Mouse (Mus musculus): ENCODE results near the gene E330009J07Rik.

The E330009J07Rik gene

GRCm38 (mm10) chr6:40430251-40430650, 5.7 kb downstream of the E330009J07Rik start:
- DNase-seq (ENCODE audit: low read depth, low spot score) = no peak

GRCm38 (mm10) chr6:40429521-40429931, 6.4 kb downstream of the E330009J07Rik start:
- DNase-seq (ENCODE audit: low read depth, low spot score) = no peak

GRCm38 (mm10) chr6:40428696-40429095, 7.2 kb downstream of the E330009J07Rik start:
- no peak for DNase-seq (ENCODE audit: low read depth, low spot score)

GRCm38 (mm10) chr6:40427441-40427840, 8.5 kb downstream of the E330009J07Rik start:
- no peak for DNase-seq (ENCODE audit: low read depth, low spot score)

GRCm38 (mm10) chr6:40423774-40424173, 12.2 kb downstream of the E330009J07Rik start:
- no peak for DNase-seq (ENCODE audit: low read depth, low spot score)

DNA sequence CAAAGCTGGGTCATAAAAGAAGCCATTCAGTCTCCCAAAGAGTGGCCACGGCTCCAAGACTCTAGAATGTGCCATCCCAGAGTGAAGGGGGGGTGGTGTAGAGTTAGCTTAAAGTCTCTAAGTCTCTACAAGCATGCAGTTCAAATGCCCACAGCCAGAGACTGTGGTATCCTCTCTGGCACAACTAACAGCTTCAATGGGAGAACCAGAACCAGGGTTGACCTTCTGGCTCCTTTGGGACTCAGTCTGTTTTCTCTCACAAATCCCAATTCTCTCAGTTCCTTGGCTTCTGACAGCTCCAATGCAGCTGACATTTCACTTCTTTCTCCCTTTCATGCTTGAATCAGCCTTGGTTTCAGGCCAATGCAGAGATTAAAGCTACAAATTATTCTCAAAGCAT, 12.9 kb downstream of the E330009J07Rik start:
- DNase-seq (ENCODE audit: low read depth, low spot score) = no peak

GRCm38 (mm10) chr6:40421099-40421498, 14.8 kb downstream of the E330009J07Rik start:
- no peak for DNase-seq (ENCODE audit: low read depth, low spot score)

DNA sequence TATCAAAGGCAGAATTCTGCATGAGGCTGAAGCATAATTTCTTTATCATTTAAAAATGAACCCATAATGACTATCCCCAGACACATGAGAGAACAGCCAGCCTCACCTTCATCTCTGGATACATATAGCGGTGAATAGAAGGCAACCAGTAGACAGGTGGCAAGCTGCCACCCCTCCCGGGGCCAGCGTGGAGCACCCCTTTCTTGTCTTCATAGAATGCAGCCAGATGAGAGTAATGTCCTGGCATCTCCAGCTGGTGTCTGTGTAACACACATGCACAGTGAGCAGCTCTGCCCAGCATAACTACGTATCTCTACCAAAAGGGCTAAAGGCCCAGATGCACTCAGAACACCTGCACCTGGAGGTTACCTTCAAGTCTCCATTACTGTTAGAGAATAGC, 17.5 kb downstream of the E330009J07Rik start:
- no peak for DNase-seq (ENCODE audit: low read depth, low spot score)

DNA sequence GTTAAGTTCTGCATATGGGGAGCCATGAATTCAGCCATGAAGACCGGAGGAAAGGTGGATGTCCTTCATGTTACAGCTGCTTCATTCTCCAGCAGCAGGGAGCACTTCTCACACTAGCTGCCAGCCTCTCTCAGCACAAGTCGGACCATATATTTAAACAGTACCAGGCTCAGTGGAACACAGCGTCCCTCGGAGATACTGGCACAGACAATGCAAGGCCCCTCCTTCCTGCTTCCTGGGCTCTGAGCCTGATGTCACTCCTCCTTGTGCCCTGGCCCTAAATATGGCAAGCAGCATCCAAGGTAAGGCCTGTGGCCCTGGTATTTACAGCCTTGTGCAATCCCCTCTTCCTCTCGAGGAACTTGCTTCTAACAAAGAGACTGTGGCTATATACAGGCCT, 20.1 kb downstream of the E330009J07Rik start:
- DNase-seq (ENCODE audit: low read depth, low spot score) = no peak

DNA sequence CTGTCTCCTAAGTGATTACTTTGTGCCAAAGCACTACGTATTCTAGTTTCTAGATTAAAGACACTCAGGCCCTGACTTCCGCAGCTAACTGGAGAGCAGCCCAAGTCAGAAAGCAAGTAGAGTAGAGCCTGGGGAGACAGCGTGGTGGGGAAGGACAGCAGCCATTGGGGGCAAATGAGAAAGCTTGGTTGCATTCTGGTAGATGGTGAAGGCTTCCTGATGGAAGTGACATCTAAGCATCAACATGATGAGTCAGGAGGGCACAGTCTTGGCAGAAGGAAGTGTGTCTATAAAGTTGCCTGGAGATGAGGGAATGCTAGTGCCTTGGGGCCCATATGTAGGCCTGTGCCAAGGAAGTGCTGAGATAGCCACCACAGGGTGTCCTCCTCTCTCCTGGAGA, 22.4 kb downstream of the E330009J07Rik start:
- no peak for DNase-seq (ENCODE audit: low read depth, low spot score)

DNA sequence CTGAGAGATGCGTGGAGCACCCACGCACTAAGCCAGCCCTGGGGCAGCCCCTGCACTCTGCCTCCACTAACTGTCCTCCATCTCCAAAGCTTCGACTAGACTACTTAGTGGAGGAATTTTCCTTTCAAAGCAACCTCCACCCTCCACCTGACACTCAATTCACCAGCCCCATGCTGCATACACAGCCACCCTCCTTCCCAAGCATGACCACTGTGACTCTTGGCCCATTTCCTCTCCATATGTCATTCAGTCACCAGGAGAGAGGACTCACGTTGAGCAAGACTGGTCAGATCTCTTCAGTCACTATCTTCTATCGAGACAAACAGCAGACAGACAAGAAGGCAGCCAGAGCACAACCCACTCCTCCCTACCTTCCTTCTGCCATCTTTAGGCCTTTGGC, 22.9 kb downstream of the E330009J07Rik start:
- no peak for DNase-seq (ENCODE audit: low read depth, low spot score)

DNA sequence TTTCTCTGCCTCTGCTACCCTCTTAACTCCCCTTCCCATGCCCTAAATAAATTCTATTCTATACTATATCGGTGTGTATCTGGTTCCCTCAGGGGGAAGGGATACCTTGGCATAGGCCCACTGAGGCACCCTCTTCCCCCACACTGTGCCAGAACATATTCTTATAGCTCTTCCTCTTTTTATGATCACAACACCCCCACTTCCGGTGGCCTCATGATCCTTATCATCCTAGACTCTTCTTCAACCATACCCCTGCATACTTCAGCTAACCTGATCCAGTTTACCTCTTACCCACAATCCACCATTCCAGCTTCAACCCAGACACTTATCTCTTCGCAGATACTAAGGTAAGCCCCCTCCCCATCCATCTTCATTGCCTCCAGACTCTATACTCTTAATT, 24.9 kb downstream of the E330009J07Rik start:
- DNase-seq (ENCODE audit: low read depth, low spot score) = no peak

DNA sequence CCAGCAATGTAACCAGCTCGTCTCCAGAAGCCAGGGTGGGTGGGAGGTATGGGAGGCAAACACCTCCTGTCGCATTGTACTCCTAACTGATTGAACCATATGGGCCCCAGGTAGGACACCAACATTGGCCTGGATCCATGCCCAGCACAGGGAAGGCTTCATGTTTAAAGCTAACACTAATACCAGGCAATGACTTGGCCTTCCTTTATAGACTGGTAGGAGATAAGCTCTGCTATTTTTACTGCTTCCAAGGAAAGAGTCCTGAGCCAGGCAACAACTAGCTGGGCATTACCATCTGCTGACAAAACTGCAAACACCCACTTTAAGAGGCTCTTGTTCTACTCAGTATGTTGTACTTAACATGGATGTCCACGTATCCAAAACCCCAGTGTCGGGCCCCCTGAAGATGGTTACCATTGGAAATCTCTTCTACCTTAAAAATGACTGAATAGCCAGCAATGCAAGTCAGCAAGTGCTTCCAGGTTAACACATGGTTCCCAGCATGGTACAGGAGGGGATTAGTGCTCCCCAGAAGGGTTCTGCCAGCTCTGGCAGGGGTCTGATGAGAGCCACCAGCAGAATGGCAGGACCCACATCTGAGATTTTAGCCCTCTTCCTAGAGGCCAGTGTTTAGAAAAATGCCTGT, 32.2 kb downstream of the E330009J07Rik start:
- DNase-seq (ENCODE audit: low read depth, low spot score) = no peak

DNA sequence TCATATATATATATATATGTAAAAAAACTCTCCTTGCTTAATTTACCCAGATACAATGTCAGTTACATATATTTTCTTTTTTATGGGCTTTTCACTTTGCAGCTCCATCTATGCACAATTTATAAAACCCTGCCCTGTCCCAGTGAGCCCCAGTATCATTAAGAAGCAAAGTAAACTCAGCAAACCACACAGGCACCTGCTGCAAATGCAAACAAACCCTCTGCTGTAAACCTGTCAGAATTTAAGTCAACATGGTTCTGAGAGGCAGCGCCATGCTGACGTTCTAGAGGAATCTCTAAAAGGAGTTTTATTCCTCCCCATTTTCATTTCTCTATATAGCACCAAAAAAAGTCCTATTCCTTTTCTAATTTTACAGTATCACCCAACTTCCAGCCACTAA, 33.9 kb downstream of the E330009J07Rik start:
- DNase-seq (ENCODE audit: low read depth, low spot score) = no peak

GRCm38 (mm10) chr6:40393213-40393612, 42.7 kb downstream of the E330009J07Rik start:
- DNase-seq (ENCODE audit: low read depth, low spot score) = peak; percentile 85

DNA sequence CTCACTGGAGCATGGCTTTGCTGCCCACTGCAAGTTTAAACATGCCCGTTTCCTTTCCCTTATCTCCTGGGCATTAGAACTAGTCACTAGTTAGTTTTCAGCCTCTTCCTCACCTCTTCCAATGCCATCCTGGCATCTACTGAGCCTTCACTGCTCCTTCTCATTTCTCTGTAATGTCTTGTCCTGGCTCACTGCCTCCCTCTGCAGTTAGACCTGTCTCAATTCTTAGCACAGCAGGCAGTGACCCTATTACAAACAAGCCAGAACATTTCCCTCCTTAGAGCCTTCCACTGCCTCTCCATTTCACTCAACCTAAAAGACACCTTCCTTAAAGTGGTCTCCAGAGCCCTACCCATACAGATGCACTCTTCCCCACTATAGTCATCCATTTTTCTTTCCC, 45.0 kb downstream of the E330009J07Rik start:
- no peak for DNase-seq (ENCODE audit: low read depth, low spot score)

DNA sequence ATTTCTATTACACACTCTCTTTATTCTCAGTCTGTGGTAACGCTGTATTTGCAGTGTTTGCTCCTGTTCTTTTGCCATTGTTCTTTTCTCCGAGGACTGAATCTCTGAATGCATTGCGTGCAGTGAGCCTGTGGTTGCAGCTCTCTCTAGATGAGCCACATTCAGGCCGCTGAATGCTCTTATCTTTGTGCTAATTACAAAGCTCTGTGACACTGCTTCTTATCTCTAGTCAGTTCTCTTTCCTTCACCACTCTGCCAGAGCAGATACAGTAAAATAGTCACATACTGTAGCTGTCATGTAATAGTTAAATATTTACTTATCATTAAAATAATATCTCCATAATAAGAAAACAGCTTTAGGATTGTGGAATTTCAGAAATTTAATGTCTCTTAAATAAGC, 47.3 kb downstream of the E330009J07Rik start:
- DNase-seq (ENCODE audit: low read depth, low spot score) = no peak

DNA sequence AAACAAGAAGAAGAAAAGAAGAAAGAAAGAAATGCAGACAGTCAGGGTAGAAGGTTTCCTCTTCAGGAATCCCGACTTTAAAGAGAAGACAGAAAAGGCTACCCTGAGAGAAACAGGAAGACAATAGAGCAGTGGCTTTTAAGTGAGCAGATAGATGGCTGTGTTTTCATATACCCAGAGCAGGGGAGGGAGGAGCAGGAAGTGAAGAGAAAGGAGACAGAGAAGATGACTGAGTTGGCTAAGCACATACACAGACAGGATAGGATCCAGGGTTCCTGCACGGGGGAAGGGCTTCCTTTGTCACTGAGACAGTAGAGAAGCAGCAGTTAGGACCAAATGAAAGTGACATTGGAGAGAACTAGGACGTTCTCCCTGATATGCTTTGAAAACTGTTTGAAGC, 50.3 kb downstream of the E330009J07Rik start:
- no peak for DNase-seq (ENCODE audit: low read depth, low spot score)

GRCm38 (mm10) chr6:40381908-40382307, 54.0 kb downstream of the E330009J07Rik start:
- no peak for DNase-seq (ENCODE audit: low read depth, low spot score)

DNA sequence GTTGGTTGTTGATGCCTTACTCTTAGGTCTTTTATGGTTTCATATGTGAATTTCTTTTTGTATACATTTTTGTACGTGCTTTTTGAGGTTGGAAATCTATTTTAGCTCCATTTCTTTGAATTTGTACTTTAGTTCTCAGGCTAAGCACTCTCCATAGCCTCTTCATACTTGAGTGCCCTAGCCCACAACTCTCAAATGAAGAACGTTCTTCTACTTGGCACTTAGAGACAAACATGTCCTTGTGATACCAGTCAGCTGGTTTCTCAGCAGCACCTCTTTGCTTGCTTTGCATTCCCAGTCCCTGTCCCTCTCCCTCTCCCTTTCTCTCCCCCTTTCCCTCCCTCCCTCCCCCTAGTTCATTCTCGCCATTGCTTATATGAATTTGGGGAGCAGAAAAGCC, 55.8 kb downstream of the E330009J07Rik start:
- no peak for DNase-seq (ENCODE audit: low read depth, low spot score)

DNA sequence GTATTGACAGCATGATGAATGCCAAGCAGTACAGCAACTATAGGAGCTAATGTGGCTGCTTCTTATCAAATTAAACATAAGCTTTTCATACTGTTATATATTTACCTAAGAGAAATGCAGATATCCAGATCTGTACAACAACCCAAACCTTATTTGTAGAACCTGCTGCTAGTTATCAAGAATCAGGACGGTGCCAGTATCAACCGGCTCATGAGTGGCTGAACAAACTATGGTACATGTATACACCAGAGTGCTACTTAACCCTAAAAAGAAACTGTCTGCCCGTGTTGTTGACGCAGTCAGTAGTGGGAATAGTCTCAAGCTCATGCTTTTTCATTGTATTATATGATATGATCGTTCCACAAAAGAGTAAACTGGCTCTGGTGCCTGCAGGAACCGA, 64.9 kb downstream of the E330009J07Rik start:
- no peak for DNase-seq (ENCODE audit: low read depth, low spot score)

DNA sequence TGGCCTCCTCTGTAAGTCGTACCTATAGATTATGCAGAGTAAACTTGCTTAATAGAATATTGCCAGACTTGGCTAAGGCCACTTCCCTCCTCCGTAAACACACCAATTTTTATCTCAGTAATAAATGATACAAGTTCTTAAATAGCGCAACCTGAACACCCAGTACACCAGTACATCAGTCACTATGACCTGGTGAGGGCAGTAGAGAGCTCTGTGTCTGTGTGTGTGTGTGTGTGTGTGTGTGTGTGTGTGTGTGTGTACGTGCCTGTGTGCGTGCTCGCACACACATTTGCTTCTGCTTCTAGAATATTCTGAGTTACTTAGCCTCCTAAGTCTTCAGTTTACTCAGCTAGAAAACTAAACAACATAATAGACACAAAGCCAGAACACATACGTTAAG, 82.6 kb downstream of the E330009J07Rik start:
- DNase-seq (ENCODE audit: low read depth, low spot score) = no peak

All from brain, embryonic 18.5 days (tissue).